Mouse (Mus musculus) small intestine, adult 2 months (tissue): Measurements from ENCODE around the gene Adam15.

Source experiments
- CTCF ChIP-seq: fragments of 200-500 bp; IDR thresholded peaks from 2 replicates; pipeline ENCODE4 v1.5.1; 2012; ENCODE audit warnings: low read depth, mild to moderate bottlenecking, control low read depth, inconsistent platforms, low read length, moderate library complexity, mixed read lengths; ENCODE audit not compliant: insufficient replicate concordance, insufficient read length; ENCODE audit errors: extremely low read depth
- POLR2A ChIP-seq: fragments of 200-500 bp; IDR thresholded peaks from 2 replicates; pipeline ENCODE4 v1.6.1; 2012; ENCODE audit warnings: low read depth, mild to moderate bottlenecking, control low read depth, inconsistent platforms, low read length, moderate library complexity

DNA sequence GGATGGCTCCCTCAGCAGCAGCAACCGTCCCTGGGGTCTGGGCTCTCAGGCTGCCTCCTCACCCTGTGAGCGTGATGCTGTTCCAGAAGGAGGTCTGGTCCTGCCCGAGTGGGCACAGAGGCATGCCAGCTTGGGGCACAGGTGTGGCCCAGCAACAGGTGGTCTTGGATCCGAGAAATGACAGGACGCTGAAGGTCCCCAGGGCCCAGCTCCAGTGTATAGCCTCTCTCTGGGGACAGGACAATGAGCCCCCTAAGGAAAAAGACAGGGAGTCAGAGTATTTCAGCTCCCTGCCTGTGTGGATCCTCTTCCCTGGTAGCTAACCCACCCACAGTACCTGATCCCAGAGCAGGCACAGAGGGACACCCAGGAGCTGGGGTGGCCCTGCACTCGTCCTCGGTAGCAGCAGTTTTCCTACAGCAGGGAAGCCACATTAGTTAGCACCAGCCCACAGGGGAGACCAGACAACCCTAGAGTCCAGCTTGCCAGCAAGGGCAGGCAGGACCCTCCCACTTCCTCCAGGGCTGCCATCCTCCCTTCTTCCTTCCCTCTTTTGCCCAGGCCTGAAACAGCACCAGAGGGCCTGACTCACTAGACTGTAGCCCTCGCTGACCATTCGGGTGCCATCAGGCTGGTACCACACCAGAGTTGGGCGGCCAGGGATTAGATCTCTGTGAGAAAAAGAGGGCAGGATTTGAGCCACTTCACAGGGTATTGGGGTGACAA lies 2.8 kb downstream of the Adam15 start:
- TF ChIP-seq CTCF (no peak), POLR2A (no peak)
